Mouse (Mus musculus) bone marrow macrophage, adult 2 months (primary cell): Measurements from ENCODE around the gene Hrc. TPM values are rescaled to one million over a fixed set of nuclear protein-coding genes. Genes with fewer than 3 reads are reported as not detected.
A peak's percentile ranks its signal among the peaks of the same experiment; 100 is the strongest.

Source experiments
- H3K27ac ChIP-seq: 2 replicates; pipeline ENCODE4 v1.5.1; 2012; ENCODE audit warnings: low read depth, low read length; ENCODE audit not compliant: insufficient read depth
- H3K4me1 ChIP-seq: 2 replicates; pipeline ENCODE4 v1.6.1; 2012; ENCODE audit warnings: low read length; ENCODE audit not compliant: control insufficient read depth, insufficient read depth
- H3K4me3 ChIP-seq: 2 replicates; pipeline ENCODE4 v1.5.1; 2012; ENCODE audit warnings: mild to moderate bottlenecking, low read length, moderate library complexity; ENCODE audit not compliant: insufficient read depth
- CTCF ChIP-seq: IDR thresholded peaks from 2 replicates; pipeline ENCODE4 v1.5.1; 2012; ENCODE audit warnings: low read depth, mild to moderate bottlenecking, low read length, moderate library complexity
- POLR2A ChIP-seq: IDR thresholded peaks from 2 replicates; pipeline ENCODE4 v1.6.1; 2012; ENCODE audit warnings: mild to moderate bottlenecking, low read depth, low read length, borderline replicate concordance
- polyA plus RNA-seq: library from polyadenylated mRNA; stranded (reverse); fragments of >200 nt; gene quantifications from 2 replicates; pipeline ENCODE4 v1.2.4, GENCODE M21; 2012; ENCODE audit not compliant: missing spikeins, insufficient read depth, insufficient read length

The Hrc gene
- polyA plus RNA-seq, 1 experiment, result not detected

- TF ChIP-seq CTCF, result no peak
- no peak for TF ChIP-seq POLR2A
These were observed 3.6 kb upstream of the Hrc start for GRCm38 (mm10) chr7:45331502-45331901.

GRCm38 (mm10) chr7:45332685-45333425 is 2.2 kb upstream of the Hrc start:
- Histone ChIP-seq H3K4me1 (no peaks in the 10 kb centered on the region), H3K27ac (no peak overlapping the region), H3K4me3 (peak overlapping the region; percentile 61)
- TF ChIP-seq CTCF, result no peak
- TF ChIP-seq POLR2A, result no peak

More at GRCm38 (mm10) chr7:45331502-45331901, 3.6 kb upstream of the Hrc start:
- H3K4me1 ChIP-seq, result no peaks in the 10 kb centered on the region
- H3K4me3 ChIP-seq, result no peak overlapping the region
- no peak overlapping the region for H3K27ac ChIP-seq

GRCm38 (mm10) chr7:45333431-45333982 is 1.6 kb upstream of the Hrc start, which contains the start of gene Trpm4:
Gene Trpm4, minus strand, starts transcription at chr7:45333780.
- no peak within 1 kb of the TSS for H3K27ac ChIP-seq
- TF ChIP-seq CTCF, result no peak
- no peak for TF ChIP-seq POLR2A
- H3K4me3 ChIP-seq, result peak within 1 kb of the TSS; percentile 61
- no peaks in the 10 kb centered on the region for H3K4me1 ChIP-seq

GRCm38 (mm10) chr7:45334605-45335004 is 485 bp upstream of the Hrc start:
- Histone ChIP-seq H3K4me1 (peaks cover 5% of the 10 kb centered on the region; the same call in 1 of the 2 replicates), H3K4me3 (no peak overlapping the region), H3K27ac (no peak overlapping the region)
- TF ChIP-seq CTCF (no peak), POLR2A (no peak)

GRCm38 (mm10) chr7:45336319-45336718 is 1.2 kb downstream of the Hrc start:
- H3K4me1 ChIP-seq, result peaks cover 14% of the 10 kb centered on the region
- H3K27ac ChIP-seq, result no peak overlapping the region
- TF ChIP-seq CTCF (no peak), POLR2A (no peak)
- no peak overlapping the region for H3K4me3 ChIP-seq

GRCm38 (mm10) chr7:45337469-45337868 is 2.4 kb downstream of the Hrc start:
- Histone ChIP-seq H3K4me1 (peaks cover 14% of the 10 kb centered on the region), H3K27ac (no peak overlapping the region), H3K4me3 (no peak overlapping the region)
- TF ChIP-seq POLR2A (no peak), CTCF (no peak)

GRCm38 (mm10) chr7:45338161-45338911 is 3.2 kb downstream of the Hrc start:
- no peak overlapping the region for H3K27ac ChIP-seq
- TF ChIP-seq CTCF (no peak), POLR2A (no peak)
- H3K4me1 ChIP-seq, result peaks cover 14% of the 10 kb centered on the region
- no peak overlapping the region for H3K4me3 ChIP-seq

- H3K4me3 ChIP-seq, result peak overlapping the region; percentile 56
- TF ChIP-seq CTCF (peak; percentile 3; the same call in 1 of the 2 replicates), POLR2A (no peak)
- H3K4me1 ChIP-seq, result peaks cover 14% of the 10 kb centered on the region
- no peak overlapping the region for H3K27ac ChIP-seq
These were observed 4.4 kb downstream of the Hrc start for GRCm38 (mm10) chr7:45339410-45340065.

GRCm38 (mm10) chr7:45340066-45340442 is 5.0 kb downstream of the Hrc start:
- Histone ChIP-seq H3K4me1 (peaks cover 14% of the 10 kb centered on the region), H3K4me3 (peak overlapping the region; percentile 56), H3K27ac (no peak overlapping the region)
- TF ChIP-seq POLR2A (no peak), CTCF (no peak)

- no peak for TF ChIP-seq CTCF
- no peak for TF ChIP-seq POLR2A
- Histone ChIP-seq H3K27ac (no peak overlapping the region), H3K4me1 (peaks cover 14% of the 10 kb centered on the region), H3K4me3 (peak overlapping the region; percentile 56)
These were observed 5.6 kb downstream of the Hrc start for GRCm38 (mm10) chr7:45340669-45341068.
